Mouse (Mus musculus): ENCODE data around the gene Kcnmb2.
A peak's percentile ranks its signal among the peaks of the same experiment; 100 is the strongest.

The Kcnmb2 gene

DNA sequence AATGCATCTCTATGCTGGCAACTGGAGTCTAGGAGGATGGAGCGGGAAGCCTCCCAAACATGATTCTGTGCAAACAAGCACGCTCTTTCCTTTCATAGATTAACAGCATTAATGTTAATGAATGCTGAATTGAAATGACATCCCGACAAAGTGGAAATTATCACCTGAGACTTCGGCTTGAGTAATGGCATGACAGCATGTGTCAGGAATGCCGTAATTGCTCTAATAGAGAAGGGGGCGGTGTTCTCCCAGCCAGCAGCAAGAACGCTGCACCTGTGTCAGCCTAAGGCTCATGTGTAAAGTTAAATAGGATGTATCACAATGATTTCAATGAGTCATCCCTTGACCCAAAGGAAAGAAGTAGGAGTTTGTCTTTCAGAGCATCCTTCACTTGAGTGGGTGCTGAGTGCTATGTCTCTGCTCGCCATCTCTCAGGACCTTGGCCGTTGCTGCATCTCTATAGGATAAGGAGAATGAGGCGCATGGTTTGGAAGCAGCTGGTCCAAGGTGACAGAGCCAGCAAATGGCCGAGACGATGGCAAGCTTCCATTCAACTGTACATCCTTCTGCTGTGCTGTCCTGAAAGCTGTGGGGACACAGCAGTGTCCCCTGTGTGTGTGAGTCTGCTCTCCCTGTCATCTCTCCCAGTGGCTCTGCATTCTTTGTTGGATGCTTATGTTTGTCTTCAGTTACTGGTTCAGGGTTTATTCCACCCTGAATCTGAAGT lies 110.1 kb downstream of the Kcnmb2 start:
- peak; percentile 40 to 45 for DNase-seq

DNA sequence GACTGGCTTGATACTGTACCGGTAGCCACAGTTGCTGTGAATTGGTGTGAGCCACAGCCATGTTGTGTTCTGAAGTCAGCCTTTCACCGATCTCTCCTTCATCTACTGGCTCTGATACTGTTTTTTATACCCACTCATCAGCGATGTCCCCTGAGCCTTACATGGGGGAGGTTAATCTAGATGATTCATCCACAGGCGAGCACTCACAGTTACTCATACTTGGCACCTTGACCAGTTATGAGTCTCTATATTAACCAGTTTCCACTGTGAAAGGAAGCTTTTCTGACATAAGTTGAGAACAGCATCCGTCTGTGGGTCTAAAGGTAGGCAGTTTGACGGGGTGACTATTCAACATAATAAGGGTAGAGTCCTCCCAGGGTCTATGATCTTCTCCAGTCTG lies 118.7 kb downstream of the Kcnmb2 start:
- no peak for DNase-seq

DNA sequence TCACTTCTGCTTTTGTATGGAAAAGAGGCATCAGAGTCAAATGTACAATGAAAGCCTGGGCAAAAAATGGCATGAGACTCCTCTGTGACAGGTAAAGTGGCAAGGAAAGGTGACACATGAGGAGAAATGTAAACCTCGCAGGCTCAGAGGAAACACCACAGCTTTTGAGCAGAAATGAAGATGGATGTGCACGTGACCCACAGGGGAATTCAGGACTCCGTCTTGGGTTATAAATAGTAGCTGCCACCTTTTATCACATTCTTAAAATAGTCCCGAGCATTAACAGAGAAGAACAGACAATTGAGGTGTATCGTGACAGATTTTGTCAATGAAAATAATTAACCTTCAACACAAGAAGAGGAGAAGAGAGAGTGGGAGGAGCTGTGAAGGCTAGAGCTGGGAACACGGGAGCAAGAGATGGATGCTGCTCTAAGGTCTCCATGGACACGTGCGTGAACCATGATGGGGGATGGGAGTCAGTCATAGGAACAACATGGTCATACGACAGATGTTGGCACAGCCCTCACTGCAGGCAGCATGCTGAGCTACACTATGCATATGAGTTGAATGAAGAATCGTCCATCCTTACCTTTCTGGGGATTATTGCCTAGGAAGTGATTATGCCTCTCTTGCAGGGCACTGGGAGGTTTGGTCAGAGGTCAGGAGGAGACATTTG lies 127.2 kb downstream of the Kcnmb2 start:
- no peak for DNase-seq

DNA sequence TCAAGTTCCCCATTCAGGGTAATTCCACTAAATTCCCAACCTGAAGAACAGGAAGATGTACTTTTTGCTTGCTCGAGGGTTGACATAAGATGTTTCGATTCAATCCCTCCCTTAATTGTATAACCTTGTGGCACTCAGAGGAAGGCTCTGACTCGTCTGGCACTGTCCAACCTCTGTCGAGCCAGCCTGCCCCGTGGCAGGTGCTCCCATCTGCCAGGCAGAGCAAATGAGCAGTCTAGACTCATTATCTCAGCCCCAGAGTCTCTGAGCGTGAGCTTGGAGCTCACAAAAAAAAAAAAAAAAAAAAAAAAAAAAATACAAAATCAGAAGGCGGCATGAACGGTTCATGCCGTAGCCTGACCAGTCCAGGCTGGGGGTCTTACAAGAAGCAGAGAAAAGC lies 130.1 kb downstream of the Kcnmb2 start:
- peak; percentile 31 to 45 for DNase-seq

DNA sequence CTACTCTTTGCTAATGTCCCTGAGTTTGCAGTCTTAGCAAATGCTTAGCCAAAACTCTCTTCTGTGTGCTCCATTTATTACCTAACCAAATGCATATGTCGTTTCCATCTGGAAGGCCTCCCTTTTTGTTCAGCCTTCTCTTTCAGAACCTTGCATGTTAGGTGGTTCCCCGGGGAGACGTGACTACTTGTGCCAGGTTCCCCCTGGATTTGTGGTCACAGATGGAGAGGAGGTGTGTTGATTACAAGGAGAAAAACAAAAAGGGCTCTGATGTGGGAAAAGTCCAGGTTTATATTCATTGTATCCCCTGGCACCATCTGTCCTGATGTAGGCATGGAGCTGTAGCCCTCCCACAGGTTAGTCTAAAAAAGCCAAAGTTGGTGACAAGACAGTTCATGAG lies 141.5 kb downstream of the Kcnmb2 start:
- DNase-seq = peak; percentile 47 to 72

DNA sequence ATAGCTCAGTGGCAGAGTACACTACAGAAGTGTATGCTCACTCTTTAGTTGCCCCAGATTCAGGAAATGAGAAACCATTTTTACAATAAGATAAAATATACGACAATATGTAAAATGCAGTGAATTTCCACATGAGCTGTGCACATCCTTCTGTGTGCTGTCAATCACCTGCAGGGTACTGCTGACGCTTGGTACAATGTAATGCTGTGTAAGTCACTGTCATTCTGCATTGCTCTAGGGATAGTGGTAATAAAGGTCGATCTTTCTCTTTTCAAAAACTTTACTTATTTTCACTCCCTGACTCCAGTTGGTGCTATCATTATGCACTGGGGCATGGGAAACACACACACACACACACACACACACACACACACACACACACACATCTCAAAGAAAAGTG lies 146.5 kb downstream of the Kcnmb2 start:
- no peak for DNase-seq

DNA sequence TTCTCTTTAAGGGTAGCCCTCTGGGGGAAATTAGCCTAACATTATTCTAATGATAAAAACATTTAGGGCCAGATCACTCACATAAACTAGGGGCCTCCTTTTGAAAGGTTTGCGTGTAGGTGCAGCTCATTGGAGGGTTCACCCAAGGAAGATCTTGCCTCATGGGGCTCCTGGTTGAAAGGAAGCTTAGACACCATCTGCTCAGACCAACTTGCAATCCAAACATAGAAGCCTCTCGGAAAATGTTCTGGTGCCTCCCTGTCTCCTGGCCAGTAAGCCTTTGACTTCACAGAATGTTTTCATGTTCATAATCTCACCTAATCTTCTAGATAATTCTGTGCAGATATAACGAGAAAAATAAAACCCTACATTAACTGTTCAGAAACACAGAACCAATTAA lies 150.3 kb downstream of the Kcnmb2 start:
- peak; percentile 17 to 59 for DNase-seq

DNA sequence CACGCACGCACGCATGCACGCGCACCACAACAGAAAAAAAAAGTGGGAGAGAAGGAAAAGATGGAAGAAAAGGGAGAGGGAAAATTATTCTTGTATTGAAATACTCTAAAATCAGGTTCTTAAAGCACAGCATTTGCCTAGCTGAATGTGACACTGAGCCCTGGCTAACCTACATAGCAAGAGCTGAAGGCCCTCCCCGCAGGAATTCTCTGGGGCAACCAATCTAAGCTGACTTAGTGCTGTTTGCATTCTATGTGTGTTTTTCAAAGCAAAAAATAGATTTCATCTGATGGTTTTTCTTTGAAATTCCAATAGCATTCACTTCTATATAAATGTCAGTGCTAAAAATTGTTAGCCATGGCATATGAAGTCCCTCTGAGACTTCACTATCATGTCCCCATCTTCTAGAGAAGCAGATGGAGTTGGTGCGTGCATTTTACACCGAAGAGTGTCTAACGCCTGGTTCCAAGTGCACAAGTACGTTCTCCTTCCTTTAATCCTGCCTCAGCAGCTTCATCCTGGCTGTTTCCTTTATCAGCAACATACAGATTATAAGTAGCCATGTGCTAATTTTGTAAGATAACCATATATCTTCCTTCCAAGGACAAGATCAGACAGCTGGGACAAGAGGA lies 151.4 kb downstream of the Kcnmb2 start:
- DNase-seq = no peak

DNA sequence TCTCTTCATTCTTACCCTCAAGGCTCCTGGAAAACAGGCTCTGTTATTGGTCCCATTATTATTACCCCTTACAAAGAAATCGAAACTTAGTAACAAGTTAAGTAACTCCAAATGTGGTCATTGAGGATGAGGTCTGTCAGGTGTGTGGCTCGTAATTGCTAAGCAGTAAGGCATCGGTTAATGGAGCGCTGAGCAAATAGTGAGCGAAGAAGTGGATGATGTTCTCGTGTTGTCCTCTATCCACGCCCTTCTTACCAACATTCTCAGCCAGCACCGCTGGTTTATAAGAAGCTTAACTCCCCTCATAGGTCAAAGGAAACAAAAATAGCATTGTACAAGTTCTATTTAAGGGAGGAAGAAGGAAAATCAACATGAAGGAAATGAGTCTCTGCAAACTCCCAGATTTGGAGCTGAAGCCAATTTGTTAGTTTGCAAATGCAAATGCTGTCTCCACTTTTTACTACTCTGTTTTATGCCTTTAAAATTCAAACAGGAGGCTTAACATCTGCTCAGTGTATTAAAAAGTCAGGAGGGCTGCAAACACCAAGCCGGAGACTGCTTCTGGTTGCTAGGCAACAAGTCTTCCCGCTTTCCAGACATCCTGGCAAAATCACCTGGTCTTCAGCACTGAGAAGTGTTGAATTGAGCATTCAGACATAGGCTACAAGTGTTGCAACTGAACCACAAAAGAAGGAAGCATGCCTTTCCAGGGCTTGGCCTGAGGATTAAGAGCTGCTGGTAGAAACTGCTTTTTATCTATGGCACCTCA lies 157.8 kb downstream of the Kcnmb2 start:
- DNase-seq = no peak

DNA sequence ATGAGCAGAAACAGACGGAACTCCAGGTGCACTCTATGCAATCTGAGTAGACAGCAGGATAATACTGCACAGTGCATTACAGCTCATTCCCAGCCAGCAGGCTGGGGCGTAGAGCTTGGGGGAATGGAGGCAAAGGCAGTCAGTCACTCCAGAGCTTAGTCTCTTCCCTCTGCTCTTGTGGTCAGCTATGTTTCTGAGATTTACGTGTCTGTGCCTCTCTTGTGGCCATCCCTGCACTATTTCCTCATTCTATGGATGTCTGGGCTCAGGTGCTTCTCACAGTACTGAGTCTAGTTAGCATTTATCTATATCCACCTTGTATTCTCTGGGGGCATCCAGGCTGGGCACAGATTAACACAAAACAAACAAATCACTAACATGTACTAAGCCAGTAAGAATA lies 160.4 kb downstream of the Kcnmb2 start:
- DNase-seq = no peak

DNA sequence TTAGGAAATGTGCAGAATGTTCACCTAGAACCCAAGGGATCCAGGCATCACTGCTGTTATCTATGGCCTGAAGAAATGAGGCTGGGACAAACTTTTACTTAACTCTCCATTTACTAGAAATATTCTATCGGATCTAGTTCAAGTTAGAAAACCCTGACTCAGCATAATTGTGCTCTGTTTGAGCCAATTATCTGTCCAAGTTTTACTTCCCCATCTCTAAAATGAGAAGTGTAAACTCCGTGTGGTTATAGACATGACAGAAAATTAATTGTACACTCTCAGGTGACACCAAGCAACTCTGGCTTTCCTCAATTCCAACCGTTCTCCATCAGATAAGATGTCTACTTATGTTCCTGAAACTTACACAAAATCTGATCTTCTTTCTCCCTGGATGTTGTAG lies 161.0 kb downstream of the Kcnmb2 start:
- DNase-seq = no peak

DNA sequence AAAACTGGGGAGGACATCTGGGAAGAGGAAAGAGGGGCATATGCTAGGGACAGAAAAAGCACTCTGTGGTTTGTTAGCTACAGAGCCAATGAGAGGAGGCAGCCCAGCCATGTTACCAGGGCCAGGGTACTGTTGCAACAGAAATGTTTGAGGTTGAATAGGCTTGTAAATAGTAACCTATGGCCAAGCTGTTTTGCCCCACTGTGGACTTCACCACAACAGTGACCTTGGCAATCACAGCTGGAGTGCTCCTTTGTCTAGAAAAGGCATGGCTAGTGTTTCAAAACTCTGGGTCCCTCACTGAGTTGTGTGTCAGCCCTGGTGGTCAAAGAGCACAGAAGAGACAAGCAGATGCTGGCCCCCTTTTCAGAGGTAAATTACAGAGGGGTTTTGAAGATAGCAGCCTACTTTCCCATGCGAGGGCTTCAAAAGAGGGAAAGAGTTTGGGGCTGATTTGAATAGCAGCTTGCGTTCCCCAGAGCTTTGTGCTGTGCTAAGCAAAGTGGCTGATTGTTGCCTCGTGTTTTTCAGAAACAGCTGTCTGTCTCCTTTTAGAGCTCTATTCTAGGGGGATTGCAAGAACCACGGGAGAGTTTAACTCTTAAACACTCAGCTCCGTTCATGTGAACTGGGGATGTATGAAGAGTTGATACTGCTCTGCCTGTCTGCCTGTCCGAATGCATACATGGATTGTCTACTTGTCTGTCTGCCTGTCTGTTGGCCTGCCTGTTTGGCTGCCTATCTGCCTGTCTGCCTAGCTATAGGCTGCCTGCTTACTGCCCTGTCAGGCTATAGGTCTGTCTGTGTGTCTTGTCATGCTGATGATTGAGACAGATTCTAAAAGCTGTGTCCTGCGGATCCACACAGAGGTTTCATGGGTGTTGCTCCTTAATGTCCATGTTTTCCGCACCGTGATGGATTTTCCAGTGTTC lies 165.0 kb downstream of the Kcnmb2 start:
- DNase-seq = no peak

DNA sequence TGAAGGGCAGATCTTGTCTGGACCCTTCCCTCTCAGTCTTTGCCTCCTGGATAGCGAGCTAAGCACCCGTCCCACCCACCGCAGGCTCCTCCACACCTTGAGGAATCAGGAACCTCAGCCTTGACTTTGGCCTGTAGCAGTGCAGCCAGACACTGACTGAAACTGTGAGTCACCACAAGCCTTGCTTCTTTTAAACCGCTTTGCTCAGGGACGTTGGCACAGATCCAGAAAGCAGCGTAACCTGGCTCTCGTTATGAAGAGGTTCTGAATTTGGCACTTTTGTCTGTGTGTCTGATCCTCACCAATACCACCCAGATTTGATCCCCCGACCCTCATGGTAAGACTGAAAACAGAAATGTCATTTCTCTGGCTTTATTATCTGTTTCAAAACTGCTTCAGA lies 171.6 kb downstream of the Kcnmb2 start:
- peak; percentile 57 to 64 for DNase-seq

DNA sequence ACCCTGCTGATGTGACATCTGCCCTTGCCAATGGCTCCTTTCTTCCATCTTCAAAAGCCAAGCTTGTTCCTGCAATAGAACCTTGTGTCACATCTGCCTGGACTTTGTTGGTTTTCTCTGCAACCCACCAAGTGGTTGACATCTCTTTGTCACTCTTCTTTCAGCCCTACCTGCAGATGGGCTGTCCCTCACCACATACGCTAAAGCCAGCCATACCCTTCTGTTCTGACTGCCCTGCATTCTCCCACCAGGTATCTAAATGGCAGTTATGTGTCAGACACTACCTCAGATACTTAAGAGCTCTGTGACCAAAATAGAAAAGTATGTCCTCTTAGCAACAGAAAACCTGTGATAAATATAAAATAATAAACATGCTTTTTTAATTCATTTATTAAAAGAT lies 186.5 kb downstream of the Kcnmb2 start:
- DNase-seq = no peak

DNA sequence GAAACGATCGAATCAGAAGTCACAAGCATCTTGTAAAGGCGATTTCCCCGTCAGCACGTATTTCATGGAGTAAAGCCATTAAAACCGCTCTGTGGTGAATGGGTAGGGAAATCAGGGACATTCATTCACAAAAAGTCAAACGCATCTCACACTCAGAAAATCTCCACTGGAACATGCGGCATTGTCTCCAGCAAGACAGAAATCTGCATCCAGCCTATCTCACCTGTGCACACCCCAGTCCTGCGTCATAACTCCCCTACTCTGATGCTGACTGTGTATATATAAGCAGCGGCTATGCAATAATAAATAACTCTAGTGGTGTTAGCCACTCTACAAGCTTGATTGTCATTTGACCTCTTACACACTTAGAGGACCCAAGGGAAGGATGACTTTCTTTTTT lies 199.1 kb downstream of the Kcnmb2 start:
- no peak for DNase-seq

DNA sequence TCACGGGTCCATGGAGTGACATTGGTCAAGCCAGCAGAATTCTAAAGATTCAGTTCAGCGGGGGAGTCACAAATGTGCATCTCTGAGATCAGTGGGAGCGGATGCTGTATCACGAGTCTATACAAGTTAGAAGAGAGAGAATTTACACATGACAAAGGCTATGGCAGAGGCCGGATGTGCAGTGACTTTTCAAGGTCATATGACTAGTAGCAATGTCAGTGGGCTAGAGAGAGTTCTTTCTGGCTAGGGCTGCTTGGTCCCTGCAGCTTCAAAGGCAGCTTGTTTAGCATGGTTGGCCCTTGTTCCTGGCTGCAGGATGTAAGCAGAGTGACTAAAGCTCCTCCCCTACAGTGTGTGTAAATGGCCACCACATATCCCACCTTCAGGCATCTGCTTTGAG lies 217.5 kb downstream of the Kcnmb2 start:
- peak in 1 of 2 experiments; percentile 17 for DNase-seq

DNA sequence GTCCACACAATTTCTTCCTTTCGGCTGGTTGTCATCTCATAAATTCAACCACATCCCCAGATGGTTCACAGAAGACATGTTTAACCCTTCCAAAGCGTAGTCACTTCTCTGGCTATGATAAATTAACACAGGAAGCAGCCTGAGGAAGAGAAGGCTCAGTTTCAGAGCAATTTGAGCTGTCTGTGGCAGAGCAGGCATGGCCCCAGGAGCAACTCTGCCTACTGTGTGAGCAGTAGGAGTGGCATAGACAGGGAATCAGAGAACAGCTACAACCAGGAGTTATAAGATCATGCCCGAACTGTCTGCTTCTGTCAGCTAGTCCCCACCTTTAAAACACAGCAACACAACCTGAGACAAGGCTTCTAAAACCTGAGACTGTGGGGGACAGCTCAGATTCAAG lies 219.4 kb downstream of the Kcnmb2 start:
- DNase-seq = peak in 1 of 2 experiments; percentile 6

DNA sequence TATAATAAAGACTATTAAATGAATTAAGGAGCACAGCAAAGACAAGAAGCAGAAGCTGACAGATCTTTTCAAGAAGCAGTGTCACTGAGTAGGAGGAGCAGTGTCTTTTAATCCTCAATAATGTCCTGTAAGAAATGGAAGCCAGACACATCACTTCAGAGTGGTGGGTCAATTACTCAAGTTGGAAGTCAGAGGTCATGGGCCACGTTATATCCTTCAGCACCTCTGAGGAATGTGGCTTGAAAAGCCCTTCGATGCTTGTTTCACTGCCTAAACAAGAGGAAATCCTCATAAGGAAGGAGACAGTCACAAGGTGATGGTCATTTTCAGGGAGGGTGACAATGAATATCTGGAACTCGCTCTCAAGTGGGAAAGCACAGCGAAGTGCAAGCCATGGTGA lies 223.1 kb downstream of the Kcnmb2 start:
- no peak for DNase-seq

DNA sequence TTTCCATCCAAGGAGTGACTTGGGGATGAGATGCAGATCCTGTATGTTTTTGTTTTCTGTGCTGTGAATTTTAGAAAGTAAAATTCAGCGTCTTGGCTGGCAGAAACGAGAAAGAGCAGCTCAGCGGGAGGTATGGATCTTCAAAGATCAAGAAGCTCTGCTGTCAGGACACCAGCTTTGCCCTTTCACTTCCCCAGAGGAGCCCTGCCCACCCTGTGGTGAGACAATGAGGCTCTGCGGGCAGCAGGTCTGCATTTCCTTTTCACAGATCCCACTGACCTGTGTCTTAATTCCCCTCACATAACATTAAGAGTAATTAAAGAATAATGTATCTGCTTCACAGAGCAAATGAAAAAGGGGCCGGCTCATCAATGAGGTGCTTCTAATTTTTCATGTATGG lies 226.1 kb downstream of the Kcnmb2 start:
- DNase-seq = no peak

DNA sequence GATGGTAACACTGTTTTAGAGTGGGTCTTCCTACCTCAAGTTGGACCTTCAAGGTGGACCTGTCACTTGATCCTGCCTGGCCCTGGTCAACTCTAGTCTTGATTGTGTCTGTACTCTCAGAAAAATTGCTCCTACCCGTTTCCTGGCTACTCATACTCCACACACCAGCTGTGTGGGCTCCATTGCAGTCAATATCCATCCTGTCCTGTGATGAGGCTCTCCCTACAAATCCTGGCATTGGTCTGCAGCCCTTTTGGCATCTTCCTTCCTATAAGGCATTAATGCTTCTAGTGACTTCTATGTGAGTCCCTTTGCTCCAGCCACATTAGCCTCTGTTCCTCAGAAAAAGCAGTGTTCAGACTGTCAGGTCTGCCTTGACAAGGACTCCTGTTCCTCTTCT lies 228.4 kb downstream of the Kcnmb2 start:
- no peak for DNase-seq

DNA sequence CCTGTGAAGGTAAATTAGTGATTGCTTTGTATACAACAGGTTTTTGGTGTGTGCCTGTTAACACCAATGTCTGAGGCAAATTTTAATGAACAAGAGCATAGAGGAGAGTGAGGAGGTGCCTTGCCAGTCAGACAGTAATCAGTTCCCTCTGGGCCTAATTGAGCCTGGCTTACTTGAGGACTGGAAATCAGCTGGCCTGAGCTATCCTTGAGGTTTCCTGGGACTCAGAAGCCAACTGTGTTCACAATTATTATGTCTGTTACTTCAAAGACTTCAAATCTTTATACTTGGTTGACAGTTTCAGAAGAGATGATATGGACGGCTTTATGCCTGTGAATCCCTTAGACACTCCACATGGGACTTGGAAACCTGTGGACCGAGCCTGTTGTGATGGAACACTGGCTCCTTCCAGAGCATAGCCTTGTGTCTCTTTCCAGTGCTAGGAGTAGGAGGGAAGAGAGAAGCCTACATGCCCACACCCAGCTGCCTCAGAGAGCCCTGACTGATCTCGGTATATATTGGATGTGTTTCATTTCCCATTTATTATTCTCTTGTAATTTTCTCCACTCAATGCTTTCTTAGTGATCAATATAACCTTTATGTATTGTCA lies 230.2 kb downstream of the Kcnmb2 start:
- DNase-seq = no peak

DNA sequence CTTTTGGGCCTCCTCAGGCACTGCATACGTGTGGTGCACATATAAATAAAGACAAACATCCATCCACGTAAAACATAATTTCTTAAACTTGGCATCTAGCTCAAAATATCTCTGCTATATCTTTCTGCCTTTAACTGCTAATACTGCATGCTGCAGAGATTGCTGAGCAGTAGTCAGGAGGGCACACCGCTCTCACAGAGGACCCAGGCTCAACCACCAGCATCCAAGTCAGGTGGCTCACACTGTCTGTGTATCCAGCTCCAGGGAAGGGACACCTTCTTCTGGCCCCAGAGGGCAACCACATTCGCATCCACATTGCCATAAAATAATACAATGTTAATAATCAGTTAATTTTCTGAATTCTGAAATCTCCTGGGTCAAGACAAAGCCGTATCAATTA lies 241.9 kb downstream of the Kcnmb2 start:
- DNase-seq = no peak

Measured in cerebellum, postnatal 14 days (tissue).